Comparison of ENCODE assay signal across 8 mouse cellular contexts in genomic region chr8:84977435-84978247, GRCm38 (mm10). TPM values are rescaled to one million over a fixed set of nuclear protein-coding genes. Genes with fewer than 3 reads are reported as not detected.
DNase-seq lines count a peak whose midpoint lies in the region; ATAC-seq and TF ChIP-seq lines count a peak whose summit lies in the region.

No protein-coding gene starts in this region.

- peak; percentile 19; the same call in 1 of the 2 replicates for TF ChIP-seq CTCF in intestine, postnatal 0 days (IDR thresholded peaks at IDR 0.05; ENCODE audit: low read depth)

- H3K4me2 ChIP-seq in intestine, postnatal 0 days (replicated peaks; ENCODE audit: low read depth): peak overlapping the region; percentile 96
- H3K4me2 ChIP-seq in limb, embryonic 14.5 days (replicated peaks; ENCODE audit: low read depth, low read length, severe bottlenecking): peak overlapping the region; percentile 99
- peak overlapping the region; percentile 99 for H3K4me2 ChIP-seq in midbrain, embryonic 14.5 days (ENCODE audit: low read length)
- H3K4me2 ChIP-seq in stomach, embryonic 14.5 days (replicated peaks; ENCODE audit: low read depth, low read length): peak overlapping the region; percentile 99

- DNase-seq in layer of hippocampus, adult 11-12 months (ENCODE audit: low spot score): peak; percentile 70
- DNase-seq in layer of hippocampus, adult 9-10 months (ENCODE audit: low spot score): no peak
- DNase-seq in cerebellum, postnatal 25 days: peak; percentile 67 to 68
- peak; percentile 98 for DNase-seq in heart, adult 11 months
- no peak for DNase-seq in limb, embryonic 14.5 days (ENCODE audit: low spot score)
- peak; percentile 68 for DNase-seq in midbrain, embryonic 14.5 days

- peaks cover 6% of the 10 kb centered on the region for H3K36me3 ChIP-seq in intestine, postnatal 0 days (ENCODE audit: control insufficient read depth, insufficient read depth)
- peaks cover 18% of the 10 kb centered on the region for H3K36me3 ChIP-seq in limb, embryonic 14.5 days (ENCODE audit: control insufficient read depth, insufficient read depth, low read length)
- H3K36me3 ChIP-seq in midbrain, embryonic 14.5 days (ENCODE audit: control insufficient read depth, insufficient read depth, low read length): peaks cover 23% of the 10 kb centered on the region
- peaks cover 12% of the 10 kb centered on the region for H3K36me3 ChIP-seq in stomach, embryonic 14.5 days (ENCODE audit: control insufficient read depth, insufficient read depth, low read length)

- peak overlapping the region; percentile 97 for H3K27ac ChIP-seq in intestine, postnatal 0 days (ENCODE audit: low read depth, low read length)
- H3K27ac ChIP-seq in limb, embryonic 14.5 days (replicated peaks; ENCODE audit: low read depth, low read length): no peak overlapping the region
- 0 out of 2 replicates have a peak overlapping the region, but pooled peaks have one; percentile 13 for H3K27ac ChIP-seq in midbrain, embryonic 14.5 days (replicated peaks; ENCODE audit: low read depth, low read length)
- H3K27ac ChIP-seq in stomach, embryonic 14.5 days (ENCODE audit: low read length): peak overlapping the region; percentile 74

- no peak for ATAC-seq in intestine, postnatal 0 days
- no peak for ATAC-seq in limb, embryonic 14.5 days (ENCODE audit: low FRiP score, low read depth)
- no peak for ATAC-seq in midbrain, embryonic 14.5 days (ENCODE audit: low FRiP score, low TSS enrichment)
- no peak for ATAC-seq in stomach, embryonic 14.5 days (ENCODE audit: insufficient number of reproducible peaks, insufficient read depth, low FRiP score, low read depth)

- H3K4me3 ChIP-seq in intestine, postnatal 0 days (ENCODE audit: low read depth, low read length): peak overlapping the region; percentile 80
- peak overlapping the region; percentile 64 for H3K4me3 ChIP-seq in limb, embryonic 14.5 days (replicated peaks; ENCODE audit: low read length)
- H3K4me3 ChIP-seq in midbrain, embryonic 14.5 days (replicated peaks; ENCODE audit: low read depth, low read length): peak overlapping the region; percentile 49
- peak overlapping the region; percentile 56 for H3K4me3 ChIP-seq in stomach, embryonic 14.5 days (ENCODE audit: low read depth, low read length)

- TF ChIP-seq POLR2A in limb, embryonic 14.5 days (IDR thresholded peaks at IDR 0.05; ENCODE audit: borderline replicate concordance, extremely low read depth, insufficient read depth, insufficient read length): no peak

- under 1% methylated on average over 70 of the region's 70 CpGs for WGBS in intestine, postnatal 0 days
- WGBS in limb, embryonic 14.5 days: 1% methylated on average over 65 of the region's 70 CpGs
- 2% methylated on average over 70 of the region's 70 CpGs for WGBS in midbrain, embryonic 14.5 days
- WGBS in stomach, embryonic 14.5 days: 1% methylated on average over 70 of the region's 70 CpGs

- H3K9ac ChIP-seq in intestine, postnatal 0 days (ENCODE audit: low read depth, low read length): peak overlapping the region; percentile 87
- peak overlapping the region; percentile 66 for H3K9ac ChIP-seq in limb, embryonic 14.5 days (ENCODE audit: low read depth, low read length, severe bottlenecking)
- H3K9ac ChIP-seq in midbrain, embryonic 14.5 days (replicated peaks; ENCODE audit: low read length): peak overlapping the region; percentile 54
- H3K9ac ChIP-seq in stomach, embryonic 14.5 days (replicated peaks; ENCODE audit: low read depth, low read length): peak overlapping the region; percentile 63

- no peaks in the 10 kb centered on the region for H3K9me3 ChIP-seq in intestine, postnatal 0 days (ENCODE audit: control insufficient read depth)
- H3K9me3 ChIP-seq in limb, embryonic 14.5 days (ENCODE audit: control insufficient read depth, low read length): no peaks in the 10 kb centered on the region
- no peaks in the 10 kb centered on the region for H3K9me3 ChIP-seq in midbrain, embryonic 14.5 days (ENCODE audit: control insufficient read depth, low read length)
- no peaks in the 10 kb centered on the region for H3K9me3 ChIP-seq in stomach, embryonic 14.5 days (ENCODE audit: control insufficient read depth, low read depth, low read length)

- H3K27me3 ChIP-seq in intestine, postnatal 0 days (replicated peaks; ENCODE audit: control insufficient read depth, insufficient read depth, low read length): no peaks in the 10 kb centered on the region
- peaks cover 15% of the 10 kb centered on the region for H3K27me3 ChIP-seq in limb, embryonic 14.5 days (ENCODE audit: control insufficient read depth, insufficient read depth, low read length)
- H3K27me3 ChIP-seq in midbrain, embryonic 14.5 days (ENCODE audit: control insufficient read depth, insufficient read depth, low read length): peaks cover 18% of the 10 kb centered on the region
- no peaks in the 10 kb centered on the region for H3K27me3 ChIP-seq in stomach, embryonic 14.5 days (ENCODE audit: control insufficient read depth, insufficient read depth, low read length)

- peaks cover 30% of the 10 kb centered on the region for H3K4me1 ChIP-seq in intestine, postnatal 0 days (replicated peaks; ENCODE audit: control insufficient read depth, insufficient read depth, low read length)
- peaks cover 40% of the 10 kb centered on the region for H3K4me1 ChIP-seq in limb, embryonic 14.5 days (ENCODE audit: control insufficient read depth, insufficient read depth, low read length)
- H3K4me1 ChIP-seq in midbrain, embryonic 14.5 days (ENCODE audit: control insufficient read depth, insufficient read depth, low read length): peaks cover 56% of the 10 kb centered on the region
- peaks cover 53% of the 10 kb centered on the region for H3K4me1 ChIP-seq in stomach, embryonic 14.5 days (ENCODE audit: control insufficient read depth, insufficient read depth, low read length)

RNA-seq across cellular contexts. Expression of gene Junb, which starts 0.9 kb away (rescaled TPM):
- 42.8 and 47.6 TPM in 2 replicates for polyA plus RNA-seq in intestine, postnatal 0 days (2015; fragmentation: Nextera tagmentation; extraction: Ambion mirVana)
- 11.3 and 16.4 TPM in 2 replicates for polyA plus RNA-seq in limb, embryonic 14.5 days (2012; rRNA removed)
- 16.9 and 18.0 TPM in 2 replicates for polyA plus RNA-seq in limb, embryonic 14.5 days (2014; fragmentation: Nextera tagmentation; extraction: Ambion mirVana)
- polyA plus RNA-seq in midbrain, embryonic 14.5 days (2014; fragmentation: Nextera tagmentation; extraction: Ambion mirVana): 4.3 and 5.7 TPM in 2 replicates
- polyA plus RNA-seq in stomach, embryonic 14.5 days (2014; fragmentation: Nextera tagmentation; extraction: Ambion mirVana): 16.9 and 23.4 TPM in 2 replicates

RNA-seq across cellular contexts. Expression of gene Rnaseh2a, which starts 8.1 kb away (rescaled TPM):
- 53.2 and 57.6 TPM in 2 replicates for polyA plus RNA-seq in intestine, postnatal 0 days (2015; fragmentation: Nextera tagmentation; extraction: Ambion mirVana)
- 58.6 and 60.8 TPM in 2 replicates for polyA plus RNA-seq in limb, embryonic 14.5 days (2012; rRNA removed)
- 87.6 and 90.8 TPM in 2 replicates for polyA plus RNA-seq in limb, embryonic 14.5 days (2014; fragmentation: Nextera tagmentation; extraction: Ambion mirVana)
- 51.7 and 54.4 TPM in 2 replicates for polyA plus RNA-seq in midbrain, embryonic 14.5 days (2014; fragmentation: Nextera tagmentation; extraction: Ambion mirVana)
- polyA plus RNA-seq in stomach, embryonic 14.5 days (2014; fragmentation: Nextera tagmentation; extraction: Ambion mirVana): 114 and 125 TPM in 2 replicates

RNA-seq across cellular contexts. Expression of gene Prdx2, which starts 8.3 kb away (rescaled TPM):
- polyA plus RNA-seq in intestine, postnatal 0 days (2015; fragmentation: Nextera tagmentation; extraction: Ambion mirVana): 313 and 319 TPM in 2 replicates
- polyA plus RNA-seq in limb, embryonic 14.5 days (2012; rRNA removed): 387 and 405 TPM in 2 replicates
- polyA plus RNA-seq in limb, embryonic 14.5 days (2014; fragmentation: Nextera tagmentation; extraction: Ambion mirVana): 839 and 877 TPM in 2 replicates
- 1,531 and 1,588 TPM in 2 replicates for polyA plus RNA-seq in midbrain, embryonic 14.5 days (2014; fragmentation: Nextera tagmentation; extraction: Ambion mirVana)
- 799 and 888 TPM in 2 replicates for polyA plus RNA-seq in stomach, embryonic 14.5 days (2014; fragmentation: Nextera tagmentation; extraction: Ambion mirVana)

RNA-seq across cellular contexts. Expression of gene Gm49661, which starts 8.4 kb away (rescaled TPM):
- polyA plus RNA-seq in intestine, postnatal 0 days (2015; fragmentation: Nextera tagmentation; extraction: Ambion mirVana): 1.3 and 2.1 TPM in 2 replicates
- 2.0 TPM in 1 of 2 replicates, not detected in the other for polyA plus RNA-seq in limb, embryonic 14.5 days (2012; rRNA removed)
- polyA plus RNA-seq in limb, embryonic 14.5 days (2014; fragmentation: Nextera tagmentation; extraction: Ambion mirVana): not detected in 2 replicates
- polyA plus RNA-seq in midbrain, embryonic 14.5 days (2014; fragmentation: Nextera tagmentation; extraction: Ambion mirVana): not detected in 2 replicates
- not detected in 2 replicates for polyA plus RNA-seq in stomach, embryonic 14.5 days (2014; fragmentation: Nextera tagmentation; extraction: Ambion mirVana)

RNA-seq across cellular contexts. Expression of gene Hook2, which starts 12.8 kb away (rescaled TPM):
- 68.6 and 75.4 TPM in 2 replicates for polyA plus RNA-seq in intestine, postnatal 0 days (2015; fragmentation: Nextera tagmentation; extraction: Ambion mirVana)
- polyA plus RNA-seq in limb, embryonic 14.5 days (2012; rRNA removed): 15.1 and 17.7 TPM in 2 replicates
- 17.4 and 18.1 TPM in 2 replicates for polyA plus RNA-seq in limb, embryonic 14.5 days (2014; fragmentation: Nextera tagmentation; extraction: Ambion mirVana)
- polyA plus RNA-seq in midbrain, embryonic 14.5 days (2014; fragmentation: Nextera tagmentation; extraction: Ambion mirVana): 25.8 and 31.4 TPM in 2 replicates
- 34.5 and 34.6 TPM in 2 replicates for polyA plus RNA-seq in stomach, embryonic 14.5 days (2014; fragmentation: Nextera tagmentation; extraction: Ambion mirVana)

Comparison
In these comparisons a context has a peak if more than half of its experiments do, and no peak if none do; other contexts are left out.
1. DNase-seq: peak in layer of hippocampus, adult 11-12 months (single experiment), cerebellum, postnatal 25 days (2 of 2), heart, adult 11 months (single experiment) and midbrain, embryonic 14.5 days (single experiment); none in layer of hippocampus, adult 9-10 months (single experiment) and limb, embryonic 14.5 days (single experiment).
2. Peak in every context shown above with its lines, with median percentiles within 50 percentile points of each other: H3K4me2 ChIP-seq, H3K4me3 ChIP-seq and H3K9ac ChIP-seq.